Mouse (Mus musculus) heart, postnatal 36 days (tissue): ENCODE measurements around the gene Nfx1. TPM values are rescaled to one million over a fixed set of nuclear protein-coding genes. Genes with fewer than 3 reads are reported as not detected.
"Not testable (repeated sequence)": the region's sequence is repeated elsewhere in the genome, so short reads cannot be mapped to it uniquely, and the experiment has no call there.

Source experiments
- DNase-seq, 2 experiments: peaks; one replicate each; pipeline ENCODE4 v3.0.0; 2021 to 2022
- intact Hi-C: fragments of 180-260 bp; cut with DNase I; formaldehyde crosslinking; loops from one replicate; pipeline ENCODE4 v1.15.1; 2025
- total RNA-seq, 2 experiments: library from RNA; stranded (reverse); gene quantifications; 2 replicates each; pipeline ENCODE4 v1.2.3; 2021

Nfx1 gene
- total RNA-seq, result 10 to 100 TPM; 20.9 to 22.8 TPM

- DNase-seq, result peak; percentile 94 to 95
- intact Hi-C loops, result loop anchor here (1.0 kb wide), 1 partner anchor 22 kb away; no protein-coding TSS in a partner anchor
Measured at GRCm38 (mm10) chr4:40970842-40971701, at the start of gene Nfx1. Nfx1 (plus strand) TSS chr4:40970906.

GRCm38 (mm10) chr4:40921288-40921687 lies 49.4 kb upstream of the Nfx1 start:
- DNase-seq, result no peak
- intact Hi-C loops, result no loop called here

- intact Hi-C loops, result no loop called here
Measured at GRCm38 (mm10) chr4:40923087-40923651, 47.5 kb upstream of the Nfx1 start.

GRCm38 (mm10) chr4:40925568-40925967 lies 45.1 kb upstream of the Nfx1 start:
- DNase-seq, result no peak
- intact Hi-C loops, result no loop called here

More at GRCm38 (mm10) chr4:40923087-40923651, 47.5 kb upstream of the Nfx1 start:
- DNase-seq, result no peak

GRCm38 (mm10) chr4:40929046-40929445 lies 41.7 kb upstream of the Nfx1 start:
- DNase-seq, result no peak
- intact Hi-C loops, result no loop called here

GRCm38 (mm10) chr4:40933694-40934093 lies 37.0 kb upstream of the Nfx1 start:
- intact Hi-C loops, result no loop called here
- DNase-seq, result no peak

DNA sequence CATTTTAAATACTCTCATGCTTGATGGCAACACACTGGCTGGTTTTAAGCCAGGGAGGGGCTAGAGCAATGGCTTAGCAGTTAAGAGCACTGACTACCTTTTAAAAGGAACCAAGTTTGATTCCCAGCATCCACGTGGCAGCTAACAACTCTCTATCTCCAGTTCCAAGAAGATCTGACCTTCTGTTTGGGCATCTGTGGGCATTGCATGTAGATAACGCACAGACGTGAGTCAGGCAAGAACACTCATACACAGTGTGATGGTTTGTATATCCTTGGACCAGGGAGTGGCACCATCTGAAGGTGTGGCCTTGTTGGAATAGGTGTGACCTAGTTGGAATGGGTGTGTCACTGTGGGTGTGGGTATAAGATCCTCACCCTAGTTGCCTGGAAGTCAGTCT lies 36.3 kb upstream of the Nfx1 start:
- DNase-seq, intact Hi-C loops: not testable (repeated sequence)

DNA sequence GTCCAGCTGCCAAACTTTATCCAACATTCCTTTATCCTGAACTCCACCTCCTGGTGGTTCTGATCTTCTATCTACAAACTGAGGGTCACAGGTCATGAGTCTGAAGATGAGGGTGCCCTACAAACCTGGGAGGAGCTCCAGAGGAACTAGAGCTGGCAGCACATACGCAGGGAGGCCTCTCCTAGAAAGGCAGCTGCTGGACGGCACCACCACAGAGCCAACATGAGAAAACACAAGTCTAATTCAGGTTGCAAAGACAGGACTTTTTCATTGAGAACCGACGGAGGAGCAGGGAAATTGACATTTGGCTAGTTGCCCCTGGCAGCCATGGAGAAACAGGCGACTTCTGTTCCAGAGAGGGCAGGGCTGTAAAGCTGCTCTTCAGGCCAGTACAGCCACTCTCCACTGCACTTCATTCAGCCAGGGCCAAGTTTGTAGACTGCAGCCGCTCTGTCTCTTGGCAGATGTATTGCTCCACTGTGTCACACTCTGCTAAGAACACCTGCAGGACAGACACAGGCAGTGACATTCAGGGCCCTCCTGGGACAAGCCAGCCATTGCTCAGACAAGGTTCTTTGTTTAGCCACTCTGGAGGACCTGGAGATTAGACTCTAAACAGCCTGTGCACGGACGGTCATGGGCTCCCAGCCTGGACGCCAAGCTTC lies 34.4 kb upstream of the Nfx1 start:
- intact Hi-C loops, result no loop called here
- peak; percentile 50 to 58 for DNase-seq

- intact Hi-C loops, result no loop called here
- DNase-seq, result no peak
Measured at GRCm38 (mm10) chr4:40938793-40939192, 31.9 kb upstream of the Nfx1 start.

GRCm38 (mm10) chr4:40943651-40944050 lies 27.1 kb upstream of the Nfx1 start:
- intact Hi-C loops, result no loop called here
- DNase-seq, result no peak

- DNase-seq, result no peak
- intact Hi-C loops, result loop anchor here (5.0 kb wide), 1 partner anchor 94 kb away; the partner anchor contains the start of gene B4galt1
Measured at GRCm38 (mm10) chr4:40946516-40947121, 24.1 kb upstream of the Nfx1 start.

DNA sequence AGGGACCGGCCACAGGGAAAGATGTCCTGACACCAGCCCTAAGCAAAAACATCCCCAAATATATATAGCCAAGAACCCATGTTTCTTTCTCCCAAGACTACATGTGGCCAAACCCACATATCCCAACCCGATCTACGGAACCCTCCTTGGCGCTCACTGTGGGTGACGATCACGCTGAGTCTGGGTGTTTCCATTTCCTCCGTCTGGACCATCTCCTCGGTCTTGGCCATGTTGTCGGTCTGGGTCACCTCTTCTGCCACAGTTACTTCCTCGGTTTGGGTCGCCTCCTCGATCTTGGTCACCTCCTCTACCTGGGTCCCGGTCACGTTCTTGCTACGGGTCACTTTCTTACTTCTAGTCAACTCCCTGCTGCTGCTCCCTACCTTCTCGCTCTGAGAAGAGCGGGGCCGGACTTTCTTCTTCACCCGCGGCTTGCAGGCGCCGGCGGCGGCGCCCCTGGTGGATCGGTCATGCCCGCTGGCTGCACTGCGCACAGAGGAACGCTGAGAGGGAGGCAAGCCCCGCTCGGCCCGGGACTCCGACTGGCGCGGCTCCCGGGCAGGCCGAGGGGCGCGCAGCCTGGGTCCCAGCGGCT lies 23.0 kb upstream of the Nfx1 start:
- DNase-seq, result no peak
- intact Hi-C loops, result loop anchor here (5.0 kb wide), 1 partner anchor 95 kb away; the partner anchor contains the start of gene B4galt1

GRCm38 (mm10) chr4:40948160-40948708 lies 22.5 kb upstream of the Nfx1 start, which contains the start of the genes Bag1 and Chmp5:
Bag1 (minus strand) TSS chr4:40948294.
Chmp5 (plus strand) TSS chr4:40948407.
- intact Hi-C loops, result loop anchor here (5.0 kb wide), 1 partner anchor 96 kb away; the partner anchor contains the start of gene B4galt1
- peak; percentile 98 to 99 for DNase-seq

DNA sequence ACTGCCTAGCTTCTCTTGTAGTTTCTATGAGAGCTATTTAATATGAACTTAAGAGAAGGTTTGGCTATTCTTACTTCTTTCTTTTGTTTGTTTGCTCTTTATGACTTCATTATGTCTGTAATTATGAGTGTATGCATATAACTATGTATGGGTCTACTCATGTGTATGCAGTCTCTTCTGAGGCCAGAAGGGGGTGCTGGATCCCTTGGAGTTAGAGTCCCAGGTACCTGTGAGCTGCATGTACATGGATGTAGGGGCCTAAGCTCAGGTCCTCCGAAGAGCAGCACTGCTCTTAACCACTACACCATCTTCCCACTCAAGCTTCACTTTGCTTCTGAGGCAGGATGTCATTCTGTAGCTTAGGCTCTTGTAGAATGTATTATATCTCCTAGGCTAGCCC lies 17.2 kb upstream of the Nfx1 start:
- DNase-seq, result no peak
- intact Hi-C loops, result no loop called here

- intact Hi-C loops, result no loop called here
- no peak for DNase-seq
Measured at GRCm38 (mm10) chr4:40955942-40956341, 14.8 kb upstream of the Nfx1 start.

DNA sequence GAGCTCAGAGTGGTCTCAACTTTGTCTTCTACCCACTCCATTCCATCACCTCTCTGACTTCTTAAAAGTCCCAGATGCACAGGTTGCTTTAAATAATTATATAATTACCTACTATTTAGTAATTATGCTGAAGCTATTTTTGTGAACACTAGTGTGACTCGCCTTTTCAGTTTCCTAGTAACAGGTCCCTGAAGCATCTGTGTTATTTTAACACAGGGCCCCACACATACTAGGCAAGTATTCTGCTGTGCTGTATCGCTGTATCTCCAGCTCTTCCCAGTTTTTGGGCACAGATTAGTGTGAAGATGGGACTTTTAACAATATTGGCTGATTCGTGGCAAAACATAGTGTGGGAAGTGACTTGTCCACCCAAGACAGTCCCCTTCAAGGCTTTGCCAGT lies 7.2 kb upstream of the Nfx1 start:
- intact Hi-C loops, result no loop called here
- no peak for DNase-seq

- intact Hi-C loops, result no loop called here
Measured at GRCm38 (mm10) chr4:40969161-40969560, 1.5 kb upstream of the Nfx1 start.

GRCm38 (mm10) chr4:40969781-40970591 lies 720 bp upstream of the Nfx1 start:
- no peak for DNase-seq
- intact Hi-C loops, result loop anchor here (1.0 kb wide), 1 partner anchor 21 kb away; no protein-coding TSS in a partner anchor

More at GRCm38 (mm10) chr4:40969161-40969560, 1.5 kb upstream of the Nfx1 start:
- no peak for DNase-seq

DNA sequence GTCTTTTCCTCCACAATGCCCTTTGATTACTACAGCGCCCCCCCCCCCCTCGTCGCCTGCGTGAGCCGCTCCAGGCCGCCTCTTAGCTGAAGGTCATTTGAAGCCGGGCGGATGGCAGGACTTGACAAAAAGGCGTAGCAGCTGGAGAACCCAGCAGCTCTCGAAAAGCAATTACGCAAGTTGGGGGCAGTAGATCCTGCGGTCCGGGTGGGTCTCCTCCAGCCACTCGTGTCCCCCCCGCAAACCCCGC lies 189 bp upstream of the Nfx1 start:
- DNase-seq, result no peak
- intact Hi-C loops, result loop anchor here (1.0 kb wide), 1 partner anchor 21 kb away; no protein-coding TSS in a partner anchor
